Mouse (Mus musculus): ENCODE measurements at regions not wholly inside any gene's neighbourhood (a gene's known extent, or its start where the extent isn't known, plus 50 kb on each side); places are given as distances from the start of the nearest gene placed in this dataset.

DNA sequence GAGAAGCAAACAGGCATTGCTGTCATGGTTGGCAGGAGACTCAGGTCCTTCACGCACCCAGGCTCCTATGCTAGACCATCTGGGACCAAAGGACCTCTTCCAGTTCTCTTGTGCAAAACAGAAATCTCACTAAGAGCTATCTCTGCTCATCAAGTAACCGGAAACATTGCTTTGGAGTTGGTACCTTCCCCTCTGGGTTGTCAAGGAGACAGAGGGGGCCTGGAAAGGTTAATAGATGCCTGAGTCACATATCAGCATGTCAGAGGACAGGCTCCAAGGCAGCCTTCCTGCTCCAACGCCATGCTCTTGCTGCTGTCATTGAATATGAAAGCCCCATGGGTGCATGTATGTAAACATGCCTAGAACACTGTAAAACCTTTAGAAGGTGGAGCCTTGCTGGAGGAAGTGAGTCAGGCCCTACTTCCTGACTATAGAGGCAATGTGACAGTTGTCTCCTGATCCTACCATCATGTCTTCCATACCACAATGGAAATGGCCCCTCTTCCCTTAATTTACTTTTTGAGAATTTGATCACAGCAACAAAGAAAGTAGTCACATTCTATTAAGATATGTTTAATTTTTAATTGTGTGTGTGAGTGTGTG is 103.8 kb downstream of the Hlx start:
- Histone ChIP-seq H3K9ac (no peak overlapping the region), H3K4me1 (replicated peaks) (no peaks in the 10 kb centered on the region), H3K4me3 (no peak overlapping the region), H3K9me3 (no peaks in the 10 kb centered on the region), H3K27me3 (no peaks in the 10 kb centered on the region), H3K27ac (replicated peaks) (no peak overlapping the region), H3K36me3 (no peaks in the 10 kb centered on the region), H3K4me2 (no peak overlapping the region)
- 74% methylated on average over 3 of the region's 3 CpGs for WGBS
- no peak for ATAC-seq (ENCODE audit: low read depth)

DNA sequence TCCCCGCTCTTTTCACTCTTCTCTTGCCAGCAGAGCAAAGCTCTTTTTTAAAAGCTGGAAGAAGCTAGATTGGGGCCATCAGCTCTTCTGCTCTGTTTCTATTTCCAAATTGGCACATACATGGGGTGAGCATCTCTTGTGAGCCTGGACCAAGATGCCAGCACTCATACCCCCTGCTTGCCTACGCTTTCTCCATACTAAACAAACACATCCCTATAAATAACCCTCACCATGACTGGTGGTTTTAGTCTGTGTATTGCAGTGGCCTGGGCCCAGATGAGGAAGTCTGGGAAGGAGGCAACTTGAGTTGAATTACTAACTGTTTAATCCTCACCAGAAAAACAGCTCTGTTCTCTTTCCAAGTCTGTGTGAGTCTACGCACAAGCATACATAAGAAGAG is 110.0 kb downstream of the Hlx start:
- H3K9me3 ChIP-seq: no peaks in the 10 kb centered on the region
- H3K9ac ChIP-seq: no peak overlapping the region
- WGBS: 81% methylated on average over 3 of the region's 3 CpGs
- no peaks in the 10 kb centered on the region for H3K27me3 ChIP-seq
- ATAC-seq (ENCODE audit: low read depth): no peak
- H3K36me3 ChIP-seq: no peaks in the 10 kb centered on the region
- H3K4me2 ChIP-seq: no peak overlapping the region
- H3K27ac ChIP-seq (replicated peaks): no peak overlapping the region
- H3K4me3 ChIP-seq: no peak overlapping the region
- no peaks in the 10 kb centered on the region for H3K4me1 ChIP-seq (replicated peaks)

DNA sequence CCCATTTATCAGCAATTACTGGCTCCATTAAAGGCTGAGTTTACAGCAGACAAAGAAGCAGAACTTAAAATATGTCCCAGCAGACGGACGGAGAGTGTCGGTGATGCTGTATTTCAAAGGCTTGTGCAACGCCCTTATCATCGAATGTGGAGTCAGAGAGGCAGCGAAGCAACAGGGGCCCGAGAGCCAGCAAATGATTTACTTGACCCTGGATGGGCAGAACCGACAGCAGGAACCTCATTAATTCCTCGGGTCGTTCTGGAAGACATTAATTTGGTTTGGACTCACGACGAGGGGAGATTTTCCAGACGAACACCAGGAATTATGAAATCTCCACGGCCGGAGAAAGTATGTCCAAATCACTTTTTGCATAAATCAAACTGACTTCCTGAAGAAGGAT is 110.5 kb downstream of the Hlx start:
- no peak overlapping the region for H3K4me3 ChIP-seq
- no peaks in the 10 kb centered on the region for H3K36me3 ChIP-seq
- no peaks in the 10 kb centered on the region for H3K27me3 ChIP-seq
- no peak for ATAC-seq (ENCODE audit: low read depth)
- WGBS: 64% methylated on average over 15 of the region's 15 CpGs
- no peaks in the 10 kb centered on the region for H3K4me1 ChIP-seq (replicated peaks)
- no peak overlapping the region for H3K27ac ChIP-seq (replicated peaks)
- H3K4me2 ChIP-seq: no peak overlapping the region
- no peaks in the 10 kb centered on the region for H3K9me3 ChIP-seq
- no peak overlapping the region for H3K9ac ChIP-seq

DNA sequence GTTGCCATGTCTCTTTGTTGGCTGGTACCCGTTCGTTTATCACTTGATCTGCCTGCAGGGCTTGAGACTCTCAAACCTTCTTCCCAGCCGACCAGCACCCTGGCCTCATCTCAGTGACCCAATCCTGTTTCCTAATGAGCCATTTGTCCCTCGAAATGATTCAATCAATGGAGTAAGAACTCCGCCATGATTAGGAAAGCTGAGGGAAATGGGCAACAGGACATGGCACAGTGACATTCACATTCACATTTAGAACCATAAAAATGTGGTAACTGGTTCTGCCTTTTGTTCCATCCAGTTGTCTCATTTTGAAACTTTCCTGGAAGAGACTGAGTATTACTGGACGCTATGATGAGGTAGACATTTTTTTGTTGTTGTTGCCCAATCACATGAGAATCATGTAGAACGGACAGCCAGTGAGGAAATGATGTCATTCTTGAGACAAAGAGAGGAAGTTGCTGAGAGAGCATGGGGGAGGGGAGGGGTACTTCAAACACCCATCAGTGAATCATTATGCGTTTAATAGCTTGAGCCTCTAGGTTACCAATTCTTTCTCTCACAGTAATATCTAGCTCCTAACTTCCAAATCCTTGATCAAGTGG is 114.5 kb downstream of the Hlx start:
- 85% methylated on average over 8 of the region's 8 CpGs for WGBS
- Histone ChIP-seq H3K4me2 (no peak overlapping the region), H3K27me3 (no peaks in the 10 kb centered on the region), H3K27ac (replicated peaks) (no peak overlapping the region), H3K4me3 (no peak overlapping the region), H3K36me3 (no peaks in the 10 kb centered on the region), H3K9me3 (no peaks in the 10 kb centered on the region), H3K4me1 (replicated peaks) (no peaks in the 10 kb centered on the region), H3K9ac (no peak overlapping the region)
- ATAC-seq (ENCODE audit: low read depth): no peak

DNA sequence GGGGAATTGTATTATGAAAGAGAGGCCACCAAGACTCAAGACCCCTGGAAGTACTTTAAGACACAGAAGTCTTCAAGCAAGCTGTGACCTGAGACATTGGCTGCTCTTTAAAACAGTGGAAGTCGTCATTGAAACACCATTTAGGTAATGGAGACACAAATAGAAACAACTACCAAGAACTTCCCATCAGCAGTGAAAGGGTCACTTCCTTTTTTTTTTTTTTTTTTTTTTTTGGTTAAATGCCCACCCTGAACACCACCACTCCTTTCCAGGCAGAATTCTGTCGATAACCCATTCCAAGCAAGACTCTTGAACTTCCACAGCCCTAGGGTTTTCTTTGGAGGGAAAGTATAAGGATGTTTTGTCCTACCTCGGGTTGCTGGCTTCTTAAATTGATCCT is 116.4 kb downstream of the Hlx start:
- WGBS: 79% methylated on average over 3 of the region's 3 CpGs
- H3K9me3 ChIP-seq: no peaks in the 10 kb centered on the region
- H3K4me2 ChIP-seq: no peak overlapping the region
- H3K9ac ChIP-seq: no peak overlapping the region
- no peak overlapping the region for H3K27ac ChIP-seq (replicated peaks)
- ATAC-seq (ENCODE audit: low read depth): no peak
- H3K36me3 ChIP-seq: no peaks in the 10 kb centered on the region
- no peaks in the 10 kb centered on the region for H3K4me1 ChIP-seq (replicated peaks)
- H3K27me3 ChIP-seq: no peaks in the 10 kb centered on the region
- H3K4me3 ChIP-seq: no peak overlapping the region

DNA sequence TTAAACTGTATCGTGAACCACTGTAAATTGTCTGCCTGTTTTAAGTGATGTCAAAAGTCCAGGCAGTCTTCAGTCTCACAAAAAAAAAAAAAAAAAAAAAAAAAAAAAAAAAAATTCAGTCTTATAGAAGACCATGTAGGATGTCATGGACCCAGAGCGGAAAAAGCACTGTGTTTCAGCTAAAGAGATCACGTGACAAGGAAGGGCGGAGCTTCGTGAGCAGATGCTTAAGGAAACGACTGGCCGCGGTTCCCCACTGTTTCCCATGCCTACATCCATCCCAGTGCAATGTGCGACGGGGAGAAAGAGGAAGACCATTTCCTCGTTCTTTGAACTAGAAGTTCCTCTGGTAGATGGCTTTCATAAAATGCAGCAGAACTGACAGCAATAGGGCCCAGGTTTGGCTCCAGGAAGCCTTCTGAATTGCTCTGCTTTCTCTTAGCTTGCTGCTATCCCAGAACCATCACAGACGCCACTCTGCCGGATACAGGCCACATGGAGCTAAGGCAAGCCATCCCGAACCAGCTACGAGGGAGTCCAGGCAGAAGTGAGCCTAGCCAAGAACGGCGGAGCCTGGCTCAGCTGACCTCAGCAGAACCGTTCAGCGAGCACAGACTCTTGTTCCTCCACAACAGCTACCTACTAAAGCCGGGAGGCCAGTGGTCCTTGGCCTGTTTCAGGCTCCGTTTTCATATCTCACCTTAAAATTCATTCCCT is 117.6 kb downstream of the Hlx start:
- Histone ChIP-seq H3K36me3 (no peaks in the 10 kb centered on the region), H3K27me3 (no peaks in the 10 kb centered on the region), H3K27ac (replicated peaks) (no peak overlapping the region), H3K9me3 (no peaks in the 10 kb centered on the region), H3K4me1 (replicated peaks) (no peaks in the 10 kb centered on the region), H3K4me3 (no peak overlapping the region), H3K4me2 (no peak overlapping the region), H3K9ac (no peak overlapping the region)
- WGBS: 83% methylated on average over 21 of the region's 21 CpGs
- no peak for ATAC-seq (ENCODE audit: low read depth)

DNA sequence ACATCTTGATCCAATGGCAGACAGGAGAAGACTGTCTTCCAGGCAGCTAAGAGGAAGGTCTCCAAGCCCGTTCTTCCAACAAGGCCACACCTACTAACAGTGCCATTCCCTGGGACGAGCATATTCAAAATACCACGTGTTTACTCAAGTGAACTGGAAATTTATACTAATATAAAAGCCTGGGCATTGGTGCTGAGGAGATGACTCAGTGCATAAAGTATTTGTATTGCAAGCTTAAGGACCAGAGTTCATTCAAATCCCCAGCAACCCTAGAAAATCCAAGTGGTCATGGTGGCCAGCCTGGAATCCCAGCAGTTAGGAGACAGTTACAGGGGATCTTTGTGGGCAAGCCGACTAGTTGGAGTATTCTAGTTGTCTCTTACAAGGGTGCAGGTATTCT is 119.5 kb downstream of the Hlx start:
- no peak overlapping the region for H3K9ac ChIP-seq
- H3K4me3 ChIP-seq: no peak overlapping the region
- ATAC-seq (ENCODE audit: low read depth): no peak
- H3K27me3 ChIP-seq: no peaks in the 10 kb centered on the region
- 85% methylated on average over 4 of the region's 4 CpGs for WGBS
- H3K36me3 ChIP-seq: no peaks in the 10 kb centered on the region
- no peaks in the 10 kb centered on the region for H3K9me3 ChIP-seq
- H3K27ac ChIP-seq (replicated peaks): no peak overlapping the region
- H3K4me2 ChIP-seq: no peak overlapping the region
- H3K4me1 ChIP-seq (replicated peaks): peaks cover 17% of the 10 kb centered on the region

DNA sequence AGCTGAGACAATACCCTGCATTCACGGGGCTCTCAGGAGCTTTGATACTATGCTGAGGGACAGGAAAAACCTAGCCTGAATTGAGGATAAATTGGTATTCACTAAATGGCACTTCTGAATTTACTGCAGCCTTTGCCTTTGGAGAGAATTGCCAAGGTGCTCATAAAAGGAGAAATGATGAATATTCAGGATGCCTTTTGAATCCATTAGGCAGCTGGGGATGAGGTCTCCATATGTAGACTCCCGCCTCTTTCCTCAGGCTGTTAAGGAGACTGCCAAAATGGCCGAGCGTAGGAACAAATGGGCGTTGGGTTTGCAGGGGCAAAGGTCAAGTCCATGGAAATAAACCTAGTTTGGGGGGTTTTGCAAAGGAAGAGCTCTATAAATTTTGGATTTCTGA is 123.5 kb downstream of the Hlx start:
- 13% methylated on average over 5 of the region's 5 CpGs for WGBS
- Histone ChIP-seq H3K4me1 (replicated peaks) (peaks cover 18% of the 10 kb centered on the region), H3K9ac (no peak overlapping the region), H3K36me3 (no peaks in the 10 kb centered on the region), H3K9me3 (no peaks in the 10 kb centered on the region), H3K27me3 (no peaks in the 10 kb centered on the region), H3K4me2 (no peak overlapping the region), H3K4me3 (no peak overlapping the region), H3K27ac (replicated peaks) (peak overlapping the region; percentile 14)
- no peak; the same call in 1 of the 2 replicates for ATAC-seq (ENCODE audit: low read depth)

DNA sequence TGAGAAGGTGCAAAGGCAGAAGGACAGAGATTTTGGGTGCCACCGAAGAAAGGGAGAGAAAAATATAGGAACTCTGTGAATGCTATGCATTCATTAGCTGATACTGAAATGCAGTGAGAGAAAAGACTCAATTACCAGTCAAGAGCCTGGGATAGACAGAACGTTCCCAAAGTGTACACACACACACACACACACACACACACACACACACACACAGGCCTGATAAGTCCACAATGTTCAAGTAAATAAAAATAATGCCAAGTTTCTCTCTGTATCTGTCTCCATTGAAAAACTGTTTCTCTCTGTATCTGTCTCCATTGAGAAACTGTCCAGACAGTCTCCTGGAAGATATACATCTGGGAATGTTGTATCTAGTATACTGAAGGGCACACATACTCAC is 124.1 kb downstream of the Hlx start:
- Histone ChIP-seq H3K27me3 (no peaks in the 10 kb centered on the region), H3K4me2 (no peak overlapping the region), H3K27ac (replicated peaks) (0 out of 2 replicates have a peak overlapping the region, but pooled peaks have one; percentile 14), H3K9me3 (no peaks in the 10 kb centered on the region), H3K4me3 (no peak overlapping the region), H3K9ac (no peak overlapping the region), H3K36me3 (no peaks in the 10 kb centered on the region), H3K4me1 (replicated peaks) (peaks cover 18% of the 10 kb centered on the region)
- WGBS: 70% methylated on average over 2 of the region's 2 CpGs
- ATAC-seq (ENCODE audit: low read depth): no peak

DNA sequence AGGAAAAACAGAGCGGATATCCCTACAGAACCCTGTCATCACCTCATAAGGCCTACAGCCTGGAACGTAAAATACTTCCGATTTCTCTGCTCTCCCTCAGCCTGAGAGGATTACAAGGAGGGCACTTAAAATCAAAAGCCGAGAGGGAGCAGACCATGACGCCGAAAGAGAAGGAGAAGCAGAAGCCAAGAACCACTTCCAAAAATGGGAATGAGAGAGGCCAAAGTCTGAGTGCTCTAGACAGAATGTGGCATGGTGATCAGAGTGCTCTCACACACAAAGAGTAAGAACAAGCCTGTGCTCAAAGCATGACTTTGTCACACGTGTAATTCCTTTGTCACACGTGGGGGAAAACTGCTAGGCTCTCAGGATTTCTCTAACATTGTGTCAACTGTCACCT is 125.9 kb downstream of the Hlx start:
- no peak overlapping the region for H3K27ac ChIP-seq (replicated peaks)
- no peaks in the 10 kb centered on the region for H3K9me3 ChIP-seq
- peaks cover 18% of the 10 kb centered on the region for H3K4me1 ChIP-seq (replicated peaks)
- H3K27me3 ChIP-seq: no peaks in the 10 kb centered on the region
- no peak overlapping the region for H3K4me2 ChIP-seq
- no peaks in the 10 kb centered on the region for H3K36me3 ChIP-seq
- WGBS: 87% methylated on average over 8 of the region's 8 CpGs
- no peak for ATAC-seq (ENCODE audit: low read depth)
- H3K4me3 ChIP-seq: no peak overlapping the region
- no peak overlapping the region for H3K9ac ChIP-seq

DNA sequence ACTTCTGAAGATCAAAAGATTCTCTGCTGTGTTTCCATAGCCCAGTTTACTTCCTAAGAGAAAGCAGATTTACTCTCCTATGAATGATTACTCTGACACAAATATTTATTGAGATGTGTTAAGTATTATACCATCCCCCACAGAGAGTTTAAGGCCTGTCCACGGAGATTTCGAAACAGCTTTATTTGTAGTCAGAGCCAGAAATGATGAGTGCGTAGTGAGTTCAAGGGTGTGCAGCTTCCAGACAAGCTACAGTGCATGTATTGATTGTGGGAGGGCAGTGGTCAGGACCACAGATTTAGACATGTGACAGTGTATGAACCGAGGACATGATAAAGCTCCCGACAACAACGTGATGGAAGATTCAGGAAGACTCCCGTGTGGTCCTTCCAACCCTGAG is 126.8 kb downstream of the Hlx start:
- Histone ChIP-seq H3K4me2 (no peak overlapping the region), H3K36me3 (no peaks in the 10 kb centered on the region), H3K9me3 (no peaks in the 10 kb centered on the region), H3K27me3 (no peaks in the 10 kb centered on the region), H3K4me3 (no peak overlapping the region), H3K9ac (no peak overlapping the region), H3K4me1 (replicated peaks) (peaks cover 18% of the 10 kb centered on the region), H3K27ac (replicated peaks) (no peak overlapping the region)
- WGBS: 79% methylated on average over 7 of the region's 7 CpGs
- ATAC-seq (ENCODE audit: low read depth): no peak

DNA sequence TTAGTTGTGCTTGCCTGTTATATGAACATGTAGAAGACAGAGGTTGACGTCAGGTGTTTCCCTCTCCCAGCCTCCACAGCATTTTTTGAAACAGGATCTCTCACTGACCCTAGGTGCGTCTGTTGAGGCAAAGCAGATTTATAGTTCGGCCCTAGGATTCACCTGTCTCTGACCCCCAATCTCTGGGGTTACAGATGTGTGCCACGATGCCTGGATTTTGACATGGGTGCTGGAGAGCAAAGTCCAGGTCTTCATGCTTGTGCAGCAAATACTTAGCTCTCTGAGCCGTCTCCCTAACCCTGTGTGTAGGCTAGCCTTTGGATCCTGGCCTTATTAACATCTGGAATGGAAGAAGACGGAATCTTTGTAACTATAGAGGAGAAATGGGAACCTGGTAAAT is 129.3 kb downstream of the Hlx start:
- Histone ChIP-seq H3K27ac (replicated peaks) (no peak overlapping the region), H3K36me3 (no peaks in the 10 kb centered on the region), H3K4me2 (no peak overlapping the region), H3K27me3 (no peaks in the 10 kb centered on the region), H3K4me3 (no peak overlapping the region), H3K9me3 (no peaks in the 10 kb centered on the region), H3K9ac (no peak overlapping the region), H3K4me1 (replicated peaks) (peaks cover 4% of the 10 kb centered on the region)
- 89% methylated on average over 6 of the region's 6 CpGs for WGBS
- no peak for ATAC-seq (ENCODE audit: low read depth)

DNA sequence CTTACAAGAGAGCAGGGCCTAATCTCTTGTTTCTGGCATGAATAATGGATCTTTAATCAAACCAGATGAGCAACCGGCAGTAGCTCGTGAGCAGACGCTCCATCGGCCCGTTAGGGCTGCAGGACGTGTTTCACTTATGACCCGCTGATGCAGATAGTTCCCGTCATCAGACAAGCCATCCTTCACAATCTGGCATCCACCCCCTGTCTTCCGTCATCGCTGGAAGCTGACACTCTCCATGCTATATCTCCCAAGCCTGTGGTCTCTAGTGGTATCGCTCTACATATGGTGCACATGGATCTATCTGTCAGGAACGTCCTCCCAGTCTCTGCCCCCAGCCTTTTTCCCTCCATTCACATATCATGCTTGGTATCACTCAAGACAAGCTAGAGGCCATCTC is 137.0 kb downstream of the Hlx start:
- 72% methylated on average over 12 of the region's 12 CpGs for WGBS
- Histone ChIP-seq H3K27ac (replicated peaks) (no peak overlapping the region), H3K4me2 (no peak overlapping the region), H3K9me3 (no peaks in the 10 kb centered on the region), H3K4me1 (replicated peaks) (no peaks in the 10 kb centered on the region; the same call in 1 of the 2 replicates), H3K4me3 (no peak overlapping the region), H3K36me3 (no peaks in the 10 kb centered on the region), H3K9ac (no peak overlapping the region), H3K27me3 (no peaks in the 10 kb centered on the region)
- no peak for ATAC-seq (ENCODE audit: low read depth)

Data from neural tube, embryonic 13.5 days (tissue).